Mouse (Mus musculus): ENCODE results near the gene Mmp28. TPM values are rescaled to one million over a fixed set of nuclear protein-coding genes. Genes with fewer than 3 reads are reported as not detected.

The Mmp28 gene
- polyA plus RNA-seq, 2 experiments = 0.10 to 0.31 TPM

DNA sequence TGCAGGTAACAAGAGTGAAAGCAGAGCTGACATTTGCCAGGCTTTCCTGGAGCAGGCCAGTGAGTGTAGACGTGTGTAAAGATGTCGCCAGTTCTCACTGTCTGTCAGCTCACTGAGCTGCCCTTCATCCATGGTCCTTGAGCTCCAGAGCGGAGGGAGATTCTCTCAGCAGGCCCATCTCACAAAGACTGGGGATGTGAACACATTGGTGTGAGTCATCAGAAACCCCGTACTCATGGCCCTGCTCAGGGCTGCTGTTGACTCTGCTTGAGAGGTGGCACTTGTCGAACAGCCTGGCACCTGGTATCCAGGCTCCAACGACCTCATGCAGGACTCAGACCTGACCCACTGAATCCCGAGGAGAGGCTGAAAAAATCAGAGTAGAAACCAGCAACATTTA lies 59.1 kb downstream of the Mmp28 start:
- Histone ChIP-seq H3K4me3 (ENCODE audit: insufficient read depth in 1 of 2, low read depth in 2 of 2, low read length in 2 of 2) (no peak overlapping the region), H3K27me3 (ENCODE audit: control insufficient read depth, insufficient read depth, low read length) (peaks cover 10% of the 10 kb centered on the region)
- ATAC-seq (ENCODE audit: insufficient read depth) = no peak

DNA sequence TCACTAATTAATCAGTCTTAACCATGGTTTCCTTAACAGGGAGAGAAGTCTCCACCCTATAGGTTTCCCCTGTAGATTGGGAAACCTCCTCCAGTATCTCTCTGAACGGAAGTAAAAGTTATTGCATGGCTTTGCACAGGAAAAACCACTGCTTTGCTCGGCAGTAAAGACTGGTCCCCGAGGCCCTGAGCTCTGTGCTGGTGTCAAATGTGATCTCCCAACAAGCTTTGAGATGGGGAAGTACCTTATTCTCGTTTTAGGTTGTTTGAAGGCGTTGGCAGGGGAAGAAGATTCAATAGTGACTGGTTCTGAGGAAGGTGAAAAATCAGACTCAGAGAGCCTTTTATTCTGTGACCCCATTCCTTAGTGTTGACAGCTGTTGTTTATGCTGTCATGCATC lies 64.1 kb downstream of the Mmp28 start:
- 50% methylated on average over 5 of the region's 5 CpGs for WGBS (ENCODE audit: insufficient replicate concordance)
- H3K9me3 ChIP-seq (ENCODE audit: control insufficient read depth, low read length) = no peaks in the 10 kb centered on the region
- ATAC-seq (ENCODE audit: insufficient read depth) (no peak), DNase-seq (ENCODE audit: low read depth in 3 of 3, low spot score in 3 of 3) (no peak)
- H3K4me1 ChIP-seq (replicated peaks; ENCODE audit: control insufficient read depth in 2 of 2, insufficient read depth in 2 of 2, low read length in 1 of 2) = no peaks in the 10 kb centered on the region
- no peak overlapping the region for H3K4me3 ChIP-seq (ENCODE audit: insufficient read depth in 1 of 2, low read depth in 2 of 2, low read length in 2 of 2)
- no peak overlapping the region for H3K9ac ChIP-seq (replicated peaks)
- no peaks in the 10 kb centered on the region for H3K27me3 ChIP-seq (ENCODE audit: control insufficient read depth, insufficient read depth, low read length)
- no peak overlapping the region for H3K27ac ChIP-seq
- peaks cover 10% of the 10 kb centered on the region for H3K36me3 ChIP-seq (replicated peaks; ENCODE audit: control insufficient read depth, insufficient read depth, low read depth)
- no peak overlapping the region for H3K4me2 ChIP-seq (ENCODE audit: low read depth)
- TF ChIP-seq EP300 (IDR thresholded peaks at IDR 0.05; ENCODE audit: low read depth) = no peak
- TF ChIP-seq CTCF (IDR thresholded peaks at IDR 0.05; ENCODE audit: low read depth) = no peak

More for the DNA sequence above, 59.1 kb downstream of the Mmp28 start:
- no peak for DNase-seq (ENCODE audit: low read depth in 3 of 3, low spot score in 3 of 3)
- WGBS (ENCODE audit: insufficient replicate concordance) = 78% methylated on average over 7 of the region's 7 CpGs
- Histone ChIP-seq H3K9ac (replicated peaks) (no peak overlapping the region), H3K4me2 (ENCODE audit: low read depth) (no peak overlapping the region), H3K36me3 (replicated peaks; ENCODE audit: control insufficient read depth, insufficient read depth, low read depth) (peaks cover 5% of the 10 kb centered on the region; the same call in 1 of the 2 replicates), H3K4me1 (replicated peaks; ENCODE audit: control insufficient read depth in 2 of 2, insufficient read depth in 2 of 2, low read length in 1 of 2) (no peaks in the 10 kb centered on the region), H3K27ac (no peak overlapping the region), H3K9me3 (ENCODE audit: control insufficient read depth, low read length) (no peaks in the 10 kb centered on the region)
- TF ChIP-seq CTCF (IDR thresholded peaks at IDR 0.05; ENCODE audit: low read depth) (no peak), EP300 (IDR thresholded peaks at IDR 0.05; ENCODE audit: low read depth) (no peak)

GRCm38 (mm10) chr11:83397626-83398025 lies 65.2 kb downstream of the Mmp28 start:
- TF ChIP-seq CTCF (IDR thresholded peaks at IDR 0.05; ENCODE audit: low read depth) = no peak
- no peak for TF ChIP-seq EP300 (IDR thresholded peaks at IDR 0.05; ENCODE audit: low read depth)
- no peak for DNase-seq (ENCODE audit: low read depth in 3 of 3, low spot score in 3 of 3)
- 83% methylated on average over 7 of the region's 7 CpGs for WGBS (ENCODE audit: insufficient replicate concordance)

DNA sequence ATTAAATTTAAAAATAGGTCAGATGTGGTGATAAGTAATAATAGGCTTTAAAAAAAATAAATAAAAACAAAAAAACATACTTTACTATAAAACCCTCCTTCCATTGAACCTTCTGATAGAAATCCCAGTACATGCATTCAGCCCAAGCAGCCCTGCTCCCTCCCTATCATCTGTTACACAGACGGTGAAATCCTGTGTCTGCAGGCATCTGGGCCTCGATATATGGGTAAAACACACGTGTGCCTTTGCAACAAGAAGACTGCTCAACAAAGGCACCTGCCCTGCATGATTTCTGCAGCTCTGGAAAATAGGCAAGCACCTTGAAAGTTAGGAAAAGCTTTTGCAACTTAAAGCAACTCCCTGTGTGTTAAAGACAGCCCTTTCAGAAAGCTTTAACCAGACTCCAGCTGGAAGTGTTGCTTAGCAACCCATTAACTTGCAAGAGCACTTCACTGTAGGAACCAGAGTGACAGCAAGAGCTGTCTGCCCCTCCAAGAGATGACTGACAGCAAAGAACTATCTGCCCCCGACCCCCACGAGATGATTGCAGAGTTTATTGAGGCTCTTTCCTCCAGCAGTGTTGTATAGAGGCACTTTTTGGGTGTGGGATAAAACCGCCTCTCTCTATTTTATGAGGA lies 68.0 kb downstream of the Mmp28 start:
- no peaks in the 10 kb centered on the region for H3K4me1 ChIP-seq (replicated peaks; ENCODE audit: control insufficient read depth in 2 of 2, insufficient read depth in 2 of 2, low read length in 1 of 2)
- no peak overlapping the region for H3K27ac ChIP-seq
- H3K4me3 ChIP-seq (ENCODE audit: insufficient read depth in 1 of 2, low read depth in 2 of 2, low read length in 2 of 2) = no peak overlapping the region
- DNase-seq (ENCODE audit: low read depth in 3 of 3, low spot score in 3 of 3) (no peak), ATAC-seq (ENCODE audit: insufficient read depth) (no peak)
- H3K4me2 ChIP-seq (ENCODE audit: low read depth) = no peak overlapping the region
- no peaks in the 10 kb centered on the region for H3K27me3 ChIP-seq (ENCODE audit: control insufficient read depth, insufficient read depth, low read length)
- H3K9me3 ChIP-seq (ENCODE audit: control insufficient read depth, low read length) = no peaks in the 10 kb centered on the region
- whole genome bisulfite sequencing (ENCODE audit: insufficient replicate concordance) = 56% methylated on average over 6 of the region's 6 CpGs
- no peak overlapping the region for H3K9ac ChIP-seq (replicated peaks)
- no peak for TF ChIP-seq EP300 (IDR thresholded peaks at IDR 0.05; ENCODE audit: low read depth)
- TF ChIP-seq CTCF (IDR thresholded peaks at IDR 0.05; ENCODE audit: low read depth) = no peak
- peaks cover 11% of the 10 kb centered on the region for H3K36me3 ChIP-seq (replicated peaks; ENCODE audit: control insufficient read depth, insufficient read depth, low read depth)

More at GRCm38 (mm10) chr11:83397626-83398025, 65.2 kb downstream of the Mmp28 start:
- no peak for ATAC-seq (ENCODE audit: insufficient read depth)
- Histone ChIP-seq H3K27ac (no peak overlapping the region), H3K4me2 (ENCODE audit: low read depth) (no peak overlapping the region), H3K9me3 (ENCODE audit: control insufficient read depth, low read length) (no peaks in the 10 kb centered on the region), H3K9ac (replicated peaks) (no peak overlapping the region), H3K36me3 (replicated peaks; ENCODE audit: control insufficient read depth, insufficient read depth, low read depth) (peaks cover 10% of the 10 kb centered on the region), H3K4me1 (replicated peaks; ENCODE audit: control insufficient read depth in 2 of 2, insufficient read depth in 2 of 2, low read length in 1 of 2) (no peaks in the 10 kb centered on the region), H3K27me3 (ENCODE audit: control insufficient read depth, insufficient read depth, low read length) (no peaks in the 10 kb centered on the region), H3K4me3 (ENCODE audit: insufficient read depth in 1 of 2, low read depth in 2 of 2, low read length in 2 of 2) (no peak overlapping the region)

DNA sequence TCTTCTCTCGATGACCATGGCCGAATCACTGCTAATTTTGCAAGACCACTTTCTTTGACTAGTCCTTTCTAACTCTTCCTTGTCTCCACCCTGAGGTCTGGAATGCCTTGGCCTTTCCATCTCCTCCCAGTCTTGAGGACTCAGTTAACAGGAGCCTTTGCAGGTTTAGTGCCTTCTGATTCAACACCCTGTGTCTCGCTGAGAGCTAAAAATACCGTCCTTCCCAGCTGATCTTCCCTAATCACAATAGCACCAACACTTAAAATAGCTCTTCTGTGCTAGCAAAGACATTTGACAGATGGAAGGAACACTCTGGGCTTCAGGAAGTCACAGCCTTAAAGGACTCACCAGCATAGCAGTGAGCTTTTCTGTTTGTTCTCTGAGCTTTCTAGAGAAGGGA lies 69.8 kb downstream of the Mmp28 start:
- 83% methylated on average over 4 of the region's 4 CpGs for WGBS (ENCODE audit: insufficient replicate concordance)
- Histone ChIP-seq H3K4me3 (ENCODE audit: insufficient read depth in 1 of 2, low read depth in 2 of 2, low read length in 2 of 2) (no peak overlapping the region), H3K27ac (no peak overlapping the region), H3K4me1 (replicated peaks; ENCODE audit: control insufficient read depth in 2 of 2, insufficient read depth in 2 of 2, low read length in 1 of 2) (no peaks in the 10 kb centered on the region), H3K9me3 (ENCODE audit: control insufficient read depth, low read length) (no peaks in the 10 kb centered on the region), H3K36me3 (replicated peaks; ENCODE audit: control insufficient read depth, insufficient read depth, low read depth) (peaks cover 7% of the 10 kb centered on the region), H3K4me2 (ENCODE audit: low read depth) (no peak overlapping the region), H3K9ac (replicated peaks) (no peak overlapping the region), H3K27me3 (ENCODE audit: control insufficient read depth, insufficient read depth, low read length) (no peaks in the 10 kb centered on the region)
- no peak for ATAC-seq (ENCODE audit: insufficient read depth)
- DNase-seq (ENCODE audit: low read depth in 3 of 3, low spot score in 3 of 3) = no peak
- no peak for TF ChIP-seq EP300 (IDR thresholded peaks at IDR 0.05; ENCODE audit: low read depth)
- TF ChIP-seq CTCF (IDR thresholded peaks at IDR 0.05; ENCODE audit: low read depth) = no peak

Other genes starting within 250 kb of the Mmp28 start
- 11.4 and 15.4 TPM in 2 replicates for gene Slfn14, start 176.3 kb downstream of the Mmp28 start, polyA plus RNA-seq (2012; rRNA removed)
- 29.3 and 30.4 TPM in 2 replicates for gene Slfn14, start 176.3 kb downstream of the Mmp28 start, polyA plus RNA-seq (2014; fragmentation: Nextera tagmentation; extraction: Ambion mirVana)
- gene Ap2b1, start 164.0 kb downstream of the Mmp28 start, polyA plus RNA-seq (2012; rRNA removed) = 10.5 and 11.7 TPM in 2 replicates
- 20.9 and 22.3 TPM in 2 replicates for gene Ap2b1, start 164.0 kb downstream of the Mmp28 start, polyA plus RNA-seq (2014; fragmentation: Nextera tagmentation; extraction: Ambion mirVana)
- gene Pex12, start 160.5 kb downstream of the Mmp28 start, polyA plus RNA-seq (2012; rRNA removed) = 3.1 and 3.4 TPM in 2 replicates
- 4.2 and 4.8 TPM in 2 replicates for gene Pex12, start 160.5 kb downstream of the Mmp28 start, polyA plus RNA-seq (2014; fragmentation: Nextera tagmentation; extraction: Ambion mirVana)
- gene Rasl10b, start 53.9 kb downstream of the Mmp28 start, polyA plus RNA-seq (2012; rRNA removed) = 0.31 and 0.35 TPM in 2 replicates
- gene Rasl10b, start 53.9 kb downstream of the Mmp28 start, polyA plus RNA-seq (2014; fragmentation: Nextera tagmentation; extraction: Ambion mirVana) = 0.06 and 0.13 TPM in 2 replicates
- not detected in 2 replicates for gene Gas2l2, start 33.6 kb downstream of the Mmp28 start, polyA plus RNA-seq (2012; rRNA removed)
- gene Gas2l2, start 33.6 kb downstream of the Mmp28 start, polyA plus RNA-seq (2014; fragmentation: Nextera tagmentation; extraction: Ambion mirVana) = not detected in 2 replicates
- gene 1700020L24Rik, start 25.4 kb downstream of the Mmp28 start, polyA plus RNA-seq (2012; rRNA removed) = 2.1 and 2.8 TPM in 2 replicates
- 1.6 and 1.9 TPM in 2 replicates for gene 1700020L24Rik, start 25.4 kb downstream of the Mmp28 start, polyA plus RNA-seq (2014; fragmentation: Nextera tagmentation; extraction: Ambion mirVana)
- 18.4 and 43.1 TPM in 2 replicates for gene Taf15, start 10.0 kb upstream of the Mmp28 start, polyA plus RNA-seq (2012; rRNA removed)
- 1.9 and 2.2 TPM in 2 replicates for gene Taf15, start 10.0 kb upstream of the Mmp28 start, polyA plus RNA-seq (2014; fragmentation: Nextera tagmentation; extraction: Ambion mirVana)
- not detected in 2 replicates for gene Heatr9, start 59.1 kb upstream of the Mmp28 start, polyA plus RNA-seq (2012; rRNA removed)
- not detected in 2 replicates for gene Heatr9, start 59.1 kb upstream of the Mmp28 start, polyA plus RNA-seq (2014; fragmentation: Nextera tagmentation; extraction: Ambion mirVana)
- gene Ccl5, start 67.4 kb upstream of the Mmp28 start, polyA plus RNA-seq (2012; rRNA removed) = 0.39 and 0.42 TPM in 2 replicates
- gene Ccl5, start 67.4 kb upstream of the Mmp28 start, polyA plus RNA-seq (2014; fragmentation: Nextera tagmentation; extraction: Ambion mirVana) = 0.77 and 0.95 TPM in 2 replicates
- gene Ccl9, start 115.6 kb upstream of the Mmp28 start, polyA plus RNA-seq (2012; rRNA removed) = 5.7 and 9.7 TPM in 2 replicates
- 33.4 and 35.5 TPM in 2 replicates for gene Ccl9, start 115.6 kb upstream of the Mmp28 start, polyA plus RNA-seq (2014; fragmentation: Nextera tagmentation; extraction: Ambion mirVana)
- 2.4 and 2.6 TPM in 2 replicates for gene Ccl6, start 130.0 kb upstream of the Mmp28 start, polyA plus RNA-seq (2012; rRNA removed)
- 9.2 and 12.7 TPM in 2 replicates for gene Ccl6, start 130.0 kb upstream of the Mmp28 start, polyA plus RNA-seq (2014; fragmentation: Nextera tagmentation; extraction: Ambion mirVana)
- gene Rpl9-ps1, start 182.6 kb upstream of the Mmp28 start, polyA plus RNA-seq (2012; rRNA removed) = not detected in 2 replicates
- gene Rpl9-ps1, start 182.6 kb upstream of the Mmp28 start, polyA plus RNA-seq (2014; fragmentation: Nextera tagmentation; extraction: Ambion mirVana) = not detected in 2 replicates
- 0.83 and 1.2 TPM in 2 replicates for gene Ccl3, start 186.3 kb upstream of the Mmp28 start, polyA plus RNA-seq (2012; rRNA removed)
- 1.1 TPM in 2 replicates for gene Ccl3, start 186.3 kb upstream of the Mmp28 start, polyA plus RNA-seq (2014; fragmentation: Nextera tagmentation; extraction: Ambion mirVana)
- 0.31 and 0.45 TPM in 2 replicates for gene Ccl4, start 199.5 kb upstream of the Mmp28 start, polyA plus RNA-seq (2012; rRNA removed)
- gene Ccl4, start 199.5 kb upstream of the Mmp28 start, polyA plus RNA-seq (2014; fragmentation: Nextera tagmentation; extraction: Ambion mirVana) = 0.30 and 0.84 TPM in 2 replicates
- 7.4 and 7.9 TPM in 2 replicates for gene Wfdc17, start 240.9 kb upstream of the Mmp28 start, polyA plus RNA-seq (2012; rRNA removed)
- gene Wfdc17, start 240.9 kb upstream of the Mmp28 start, polyA plus RNA-seq (2014; fragmentation: Nextera tagmentation; extraction: Ambion mirVana) = 15.6 and 21.7 TPM in 2 replicates
- not detected in 2 replicates for gene Wfdc18, start 245.9 kb upstream of the Mmp28 start, polyA plus RNA-seq (2012; rRNA removed)
- gene Wfdc18, start 245.9 kb upstream of the Mmp28 start, polyA plus RNA-seq (2014; fragmentation: Nextera tagmentation; extraction: Ambion mirVana) = not detected in 2 replicates